Mouse (Mus musculus) megakaryocyte, embryonic 14.5 days (primary cell): Measurements from ENCODE around the gene Rbms2.

Source experiments
- FLI1 ChIP-seq: IDR thresholded peaks from 2 replicates; pipeline ENCODE4 v1.6.1; 2012; ENCODE audit warnings: low read length, inconsistent platforms, mixed read lengths
- GATA1 ChIP-seq: IDR thresholded peaks from 3 replicates; pipeline ENCODE4 v1.6.1; 2012; ENCODE audit warnings: mixed read lengths, low read length, inconsistent platforms, borderline replicate concordance

DNA sequence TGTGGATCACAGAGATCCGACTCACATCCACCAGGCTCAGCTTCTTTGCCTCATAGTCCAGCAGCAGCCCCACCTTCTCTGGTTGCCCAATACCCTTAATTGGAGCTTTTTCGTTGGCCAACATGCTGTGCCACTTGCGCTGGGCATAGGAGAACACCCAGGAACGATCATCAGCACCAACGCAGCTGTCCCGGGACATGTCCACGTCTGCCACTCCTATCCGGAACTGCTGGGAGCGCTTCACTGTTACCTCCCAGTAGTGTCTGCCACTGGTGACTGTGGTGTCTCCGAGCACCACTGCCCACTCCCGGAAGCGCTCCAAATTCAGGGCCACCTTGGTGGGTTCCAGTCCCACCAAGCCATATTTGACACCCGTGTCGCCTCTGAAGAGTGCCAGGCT, 30.9 kb upstream of the Rbms2 start:
- TF ChIP-seq FLI1 (no peak), GATA1 (no peak)
